Mouse (Mus musculus) stomach, postnatal 0 days (tissue): ENCODE measurements at regions not wholly inside any gene's neighbourhood (a gene's known extent, or its start where the extent isn't known, plus 50 kb on each side); places are given as distances from the start of the nearest gene placed in this dataset.

Source experiments
- ATAC-seq: fragments of 200-750 bp; cut with Nextera tagmentation; 2 replicates; pipeline ENCODE4 v1.8.0; 2017; ENCODE audit not compliant: low FRiP score, low TSS enrichment
- DNase-seq: peaks from one replicate; pipeline ENCODE4 v3.0.0-alpha.2; 2016; ENCODE audit warnings: low spot score
- H3K27ac ChIP-seq: fragments of 300-500 bp; sonication (generic); replicated peaks from 2 replicates; pipeline ENCODE4 v1.5.1; 2014; ENCODE audit warnings: mild to moderate bottlenecking, control low read depth
- H3K27me3 ChIP-seq: fragments of 300-500 bp; sonication (generic); 2 replicates; pipeline ENCODE4 v1.6.1; 2014; ENCODE audit warnings: low read length; ENCODE audit not compliant: control insufficient read depth, insufficient read depth
- H3K36me3 ChIP-seq: fragments of 300-500 bp; sonication (generic); 2 replicates; pipeline ENCODE4 v1.6.1; 2014; ENCODE audit warnings: low read length, mixed read lengths; ENCODE audit not compliant: control insufficient read depth, insufficient read depth
- H3K4me1 ChIP-seq: fragments of 300-500 bp; sonication (generic); replicated peaks from 2 replicates; pipeline ENCODE4 v1.6.1; 2014; ENCODE audit warnings: antibody characterized with exemption; ENCODE audit not compliant: control insufficient read depth, insufficient read depth
- H3K4me2 ChIP-seq: fragments of 300-500 bp; sonication (generic); replicated peaks from 2 replicates; pipeline ENCODE4 v1.6.1; 2014; ENCODE audit warnings: low read depth, mild to moderate bottlenecking, control low read depth, moderate library complexity
- H3K4me3 ChIP-seq: fragments of 300-500 bp; sonication (generic); 2 replicates; pipeline ENCODE4 v1.5.1; 2014; ENCODE audit warnings: low read depth, low read length, control low read depth
- H3K9ac ChIP-seq: fragments of 300-500 bp; sonication (generic); 2 replicates; pipeline ENCODE4 v1.6.1; 2014; ENCODE audit warnings: mild to moderate bottlenecking, low read length, control low read depth, mixed read lengths
- H3K9me3 ChIP-seq: fragments of 300-500 bp; sonication (generic); 2 replicates; pipeline ENCODE4 v1.6.1; 2016; ENCODE audit warnings: low read length; ENCODE audit not compliant: control insufficient read depth
- CTCF ChIP-seq: IDR thresholded peaks from 2 replicates; pipeline ENCODE4 v1.5.1; 2016; ENCODE audit warnings: antibody characterized with exemption, low read depth, mild to moderate bottlenecking, moderate library complexity
- EP300 ChIP-seq: optimal IDR thresholded peaks from 2 replicates; pipeline ENCODE3; 2016; ENCODE audit warnings: antibody characterized with exemption
- WGBS: fragments of 180-500 bp; shearing (Covaris S2); extraction: QIAGEN DNeasy Blood & Tissue Kit; methylation state at CpG from one replicate; pipeline ENCODE4 v1.1.7; 2014; 5-methylcytosine and 5-hydroxymethylcytosine counted together

DNA sequence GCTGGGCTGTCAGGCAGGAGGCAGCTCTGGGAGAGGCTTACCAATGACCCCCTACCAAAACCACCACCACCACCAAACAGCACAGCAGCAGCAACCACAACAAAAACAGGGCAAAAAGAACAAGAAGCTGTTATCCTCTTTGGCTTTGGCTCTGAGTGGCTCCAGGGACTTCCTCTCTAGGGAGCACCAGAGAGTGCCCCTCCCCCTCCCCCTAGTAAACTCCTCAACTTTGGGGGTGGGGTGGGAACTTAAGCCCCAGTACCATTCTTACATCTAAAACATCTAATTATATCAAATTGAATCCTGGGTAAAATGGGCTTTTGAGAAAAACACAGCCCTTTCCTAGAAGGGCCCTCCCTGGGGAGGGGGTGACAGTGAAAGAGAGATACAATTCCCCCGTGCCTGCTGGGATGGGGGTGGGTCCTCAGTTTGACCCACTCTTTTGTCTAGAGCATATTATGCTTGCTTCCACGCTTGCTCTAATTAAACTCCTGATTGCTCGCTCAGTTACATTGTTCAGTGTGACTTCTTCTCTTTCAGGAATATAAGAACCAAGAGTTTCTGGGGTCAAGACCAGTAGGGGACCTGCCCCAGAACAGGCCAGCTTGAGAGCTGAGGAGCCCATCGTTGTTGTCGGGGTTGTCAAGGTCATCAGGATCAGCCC is 443.4 kb downstream of the Fam19a5 start:
- Histone ChIP-seq H3K9me3 (no peaks in the 10 kb centered on the region), H3K9ac (no peak overlapping the region), H3K4me1 (no peaks in the 10 kb centered on the region), H3K27me3 (no peaks in the 10 kb centered on the region), H3K4me3 (no peak overlapping the region), H3K27ac (no peak overlapping the region), H3K4me2 (no peak overlapping the region), H3K36me3 (no peaks in the 10 kb centered on the region)
- TF ChIP-seq CTCF (no peak), EP300 (no peak)
- ATAC-seq (no peak; the same call in 1 of the 2 replicates), DNase-seq (no peak)
- 43% methylated on average over 5 of the region's 5 CpGs for WGBS

DNA sequence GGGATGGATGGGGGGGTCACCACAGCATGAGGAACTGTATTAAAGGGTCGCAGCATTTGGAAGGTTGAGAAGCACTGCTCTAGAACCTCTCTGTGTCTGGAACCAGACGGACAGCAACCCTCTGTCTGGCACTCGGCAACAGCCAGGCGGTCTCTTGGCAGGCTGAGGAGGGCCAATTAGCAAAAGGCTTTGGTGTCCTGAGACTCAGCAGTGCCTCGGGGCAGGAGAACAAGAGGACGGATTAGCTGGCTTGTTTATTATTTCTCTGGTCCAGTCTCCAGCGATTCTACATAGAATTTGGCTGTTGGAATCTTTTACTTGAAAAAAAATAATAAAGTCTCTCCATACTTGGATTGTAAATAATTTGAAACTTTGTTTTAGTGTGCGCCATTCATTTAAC is 450.4 kb downstream of the Fam19a5 start:
- H3K9me3 ChIP-seq, result no peaks in the 10 kb centered on the region
- no peak overlapping the region for H3K27ac ChIP-seq
- no peak overlapping the region for H3K4me2 ChIP-seq
- H3K4me3 ChIP-seq, result no peak overlapping the region
- ATAC-seq (no peak), DNase-seq (no peak)
- no peak for TF ChIP-seq EP300
- no peak for TF ChIP-seq CTCF
- H3K36me3 ChIP-seq, result no peaks in the 10 kb centered on the region
- H3K9ac ChIP-seq, result no peak overlapping the region
- H3K27me3 ChIP-seq, result no peaks in the 10 kb centered on the region
- WGBS, result 63% methylated on average over 8 of the region's 8 CpGs
- no peaks in the 10 kb centered on the region for H3K4me1 ChIP-seq

DNA sequence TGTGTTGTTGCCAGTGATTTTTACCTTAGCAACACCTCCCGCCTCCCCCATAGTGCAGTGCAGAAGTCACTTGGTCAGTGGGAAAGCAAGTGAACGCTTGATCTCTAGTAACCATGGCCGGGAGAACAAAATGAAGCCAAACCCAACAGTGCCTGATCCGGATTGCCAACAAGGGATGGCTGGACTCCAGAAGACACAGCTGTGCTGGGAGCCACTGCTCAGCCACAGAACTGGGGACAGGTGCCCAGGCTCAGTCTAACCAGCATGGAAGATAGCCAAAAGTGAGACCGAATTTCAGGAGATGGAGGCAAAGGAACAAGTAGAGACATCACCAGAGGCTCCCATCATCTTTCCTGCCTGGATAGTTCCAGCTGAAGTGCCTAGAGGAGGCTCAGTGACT is 473.0 kb downstream of the Fam19a5 start:
- DNase-seq (no peak), ATAC-seq (no peak)
- Histone ChIP-seq H3K9ac (no peak overlapping the region), H3K4me3 (no peak overlapping the region), H3K27ac (no peak overlapping the region), H3K36me3 (no peaks in the 10 kb centered on the region), H3K4me2 (no peak overlapping the region), H3K9me3 (no peaks in the 10 kb centered on the region), H3K27me3 (no peaks in the 10 kb centered on the region), H3K4me1 (no peaks in the 10 kb centered on the region)
- no peak for TF ChIP-seq CTCF
- TF ChIP-seq EP300, result no peak
- 86% methylated on average over 5 of the region's 5 CpGs for WGBS

DNA sequence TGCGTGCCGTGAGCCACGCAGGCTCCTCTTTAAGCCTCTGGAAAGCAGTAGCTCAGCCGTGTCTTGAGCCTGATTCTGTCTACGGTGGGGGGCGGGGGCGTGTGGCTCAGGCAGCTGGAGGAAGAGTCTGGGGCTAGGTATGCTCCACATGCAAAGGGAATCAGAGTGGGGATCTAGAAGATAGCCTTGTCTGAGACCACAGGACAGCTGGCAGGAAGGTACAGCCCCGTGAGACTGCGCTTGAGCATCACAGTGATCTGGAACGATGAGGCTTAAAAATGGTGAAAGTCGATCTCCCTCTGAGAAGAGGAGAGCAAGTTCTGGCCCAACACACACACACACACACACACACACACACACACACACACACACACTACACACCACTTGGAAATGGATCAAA is 488.7 kb downstream of the Fam19a5 start:
- Histone ChIP-seq H3K27me3 (no peaks in the 10 kb centered on the region), H3K4me3 (no peak overlapping the region), H3K36me3 (no peaks in the 10 kb centered on the region), H3K27ac (no peak overlapping the region), H3K4me2 (no peak overlapping the region), H3K4me1 (no peaks in the 10 kb centered on the region), H3K9me3 (no peaks in the 10 kb centered on the region), H3K9ac (no peak overlapping the region)
- no peak for DNase-seq
- 78% methylated on average over 11 of the region's 11 CpGs for WGBS
- no peak for ATAC-seq
- TF ChIP-seq CTCF, result no peak
- TF ChIP-seq EP300, result no peak

DNA sequence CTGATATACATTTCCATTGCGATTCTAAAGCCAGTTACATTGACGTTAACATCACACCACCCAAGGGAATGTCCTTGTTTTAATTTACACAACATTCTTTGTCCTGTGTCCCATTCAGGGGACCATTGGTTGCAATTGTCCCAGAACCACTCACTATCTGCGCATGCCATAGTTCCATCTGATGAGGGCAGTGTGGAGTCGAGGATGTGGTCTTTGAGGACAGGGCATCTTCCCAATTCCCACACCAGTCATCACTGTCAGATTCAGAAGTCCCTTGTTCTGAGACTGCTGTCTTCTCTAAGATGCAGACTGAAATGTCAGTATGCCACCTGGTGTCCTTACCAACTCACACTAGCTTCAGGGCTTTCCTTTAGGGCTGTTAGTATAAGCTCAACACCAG is 489.6 kb downstream of the Fam19a5 start:
- ATAC-seq, result no peak
- Histone ChIP-seq H3K27ac (no peak overlapping the region), H3K4me3 (no peak overlapping the region), H3K4me1 (no peaks in the 10 kb centered on the region), H3K36me3 (no peaks in the 10 kb centered on the region), H3K9ac (no peak overlapping the region), H3K4me2 (no peak overlapping the region), H3K27me3 (no peaks in the 10 kb centered on the region), H3K9me3 (no peaks in the 10 kb centered on the region)
- 69% methylated on average over 4 of the region's 4 CpGs for WGBS
- TF ChIP-seq EP300 (no peak), CTCF (peak; percentile 22; the same call in 1 of the 2 replicates)
- no peak for DNase-seq

DNA sequence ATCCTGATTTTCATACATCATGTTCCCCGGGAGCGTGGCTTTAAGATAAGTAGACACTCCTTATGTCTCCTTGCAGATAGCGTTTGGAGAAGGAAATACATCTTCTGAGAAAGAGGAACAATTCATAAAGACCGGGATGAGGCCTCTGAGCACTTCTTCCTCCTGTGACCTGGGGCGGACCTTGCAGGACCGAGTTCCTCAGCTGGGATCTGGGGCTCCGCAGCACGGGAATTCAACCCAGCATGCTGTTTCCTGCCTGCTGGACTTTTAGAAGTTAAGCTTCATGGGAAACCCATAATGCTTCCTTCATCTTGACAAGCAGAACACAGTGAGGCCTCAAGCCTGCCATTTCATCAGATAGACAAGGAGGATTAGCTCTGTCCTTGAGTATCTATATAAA is 491.4 kb downstream of the Fam19a5 start:
- WGBS, result 33% methylated on average over 8 of the region's 8 CpGs
- Histone ChIP-seq H3K36me3 (no peaks in the 10 kb centered on the region), H3K9me3 (no peaks in the 10 kb centered on the region), H3K4me2 (no peak overlapping the region), H3K4me1 (no peaks in the 10 kb centered on the region), H3K27me3 (no peaks in the 10 kb centered on the region), H3K4me3 (no peak overlapping the region), H3K27ac (no peak overlapping the region), H3K9ac (no peak overlapping the region)
- no peak for TF ChIP-seq CTCF
- TF ChIP-seq EP300, result no peak
- ATAC-seq (no peak), DNase-seq (no peak)
